Mouse (Mus musculus): ENCODE measurements around the gene Pramef17. TPM values are rescaled to one million over a fixed set of nuclear protein-coding genes. Genes with fewer than 3 reads are reported as not detected.
"Not testable (repeated sequence)": the region's sequence is repeated elsewhere in the genome, so short reads cannot be mapped to it uniquely, and the experiment has no call there.

The Pramef17 gene
- total RNA-seq (2017), result not detected in 2 replicates

- not testable (repeated sequence) for ATAC-seq (ENCODE audit: extremely low read depth, insufficient number of reproducible peaks, low FRiP score, poor library complexity, severe bottlenecking)
Observed at GRCm38 (mm10) chr4:143994269-143994668, at the start of gene Pramef17. Pramef17 (minus strand) TSS chr4:143994369.

- not testable (repeated sequence) for ATAC-seq (ENCODE audit: extremely low read depth, insufficient number of reproducible peaks, low FRiP score, poor library complexity, severe bottlenecking)
Observed at GRCm38 (mm10) chr4:143988126-143988525, 6.0 kb downstream of the Pramef17 start.

GRCm38 (mm10) chr4:143987475-143987941, 6.7 kb downstream of the Pramef17 start:
- not testable (repeated sequence) for ATAC-seq (ENCODE audit: extremely low read depth, insufficient number of reproducible peaks, low FRiP score, poor library complexity, severe bottlenecking)

- not testable (repeated sequence) for ATAC-seq (ENCODE audit: extremely low read depth, insufficient number of reproducible peaks, low FRiP score, poor library complexity, severe bottlenecking)
Observed at GRCm38 (mm10) chr4:143985733-143986132, 8.4 kb downstream of the Pramef17 start.

GRCm38 (mm10) chr4:143985165-143985564, 9.0 kb downstream of the Pramef17 start:
- not testable (repeated sequence) for ATAC-seq (ENCODE audit: extremely low read depth, insufficient number of reproducible peaks, low FRiP score, poor library complexity, severe bottlenecking)

GRCm38 (mm10) chr4:143983446-143983845, 10.7 kb downstream of the Pramef17 start:
- not testable (repeated sequence) for ATAC-seq (ENCODE audit: extremely low read depth, insufficient number of reproducible peaks, low FRiP score, poor library complexity, severe bottlenecking)

- not testable (repeated sequence) for ATAC-seq (ENCODE audit: extremely low read depth, insufficient number of reproducible peaks, low FRiP score, poor library complexity, severe bottlenecking)
Observed at GRCm38 (mm10) chr4:143966850-143967249, 27.3 kb downstream of the Pramef17 start, which contains the start of gene Gm13101. Gm13101 (minus strand) TSS chr4:143966950.

- ATAC-seq (ENCODE audit: extremely low read depth, insufficient number of reproducible peaks, low FRiP score, poor library complexity, severe bottlenecking), result not testable (repeated sequence)
Observed at GRCm38 (mm10) chr4:143950916-143951315, 43.3 kb downstream of the Pramef17 start, which contains the start of gene Pramef25. Pramef25 (minus strand) TSS chr4:143951016.

Other genes starting within 250 kb of the Pramef17 start
- gene Gm13023, start 205.0 kb downstream of the Pramef17 start, total RNA-seq (2017), result not detected in 2 replicates
- not detected in 2 replicates for gene Gm13084, start 178.3 kb downstream of the Pramef17 start, total RNA-seq (2017)
- gene Gm13103, start 147.9 kb downstream of the Pramef17 start, total RNA-seq (2017), result not detected in 2 replicates
- gene Pramef6, start 94.0 kb downstream of the Pramef17 start, total RNA-seq (2017), result not detected in 2 replicates
- gene Pramef25, start 43.4 kb downstream of the Pramef17 start, total RNA-seq (2017), result not detected in 2 replicates
- not detected in 2 replicates for gene Gm13101, start 27.4 kb downstream of the Pramef17 start, total RNA-seq (2017)
- gene Pramel4, start 64.8 kb upstream of the Pramef17 start, total RNA-seq (2017), result not detected in 2 replicates
- gene Gm13102, start 112.1 kb upstream of the Pramef17 start, total RNA-seq (2017), result not detected in 2 replicates
- not detected in 2 replicates for gene Oog3, start 168.3 kb upstream of the Pramef17 start, total RNA-seq (2017)
- gene Oog2, start 196.3 kb upstream of the Pramef17 start, total RNA-seq (2017), result not detected in 2 replicates
- gene C87977, start 218.9 kb upstream of the Pramef17 start, total RNA-seq (2017), result not detected in 2 replicates

All from neutrophil, adult 5-6 weeks (primary cell).